Mouse (Mus musculus): ENCODE measurements around the gene Zdhhc20. TPM values are rescaled to one million over a fixed set of nuclear protein-coding genes. Genes with fewer than 3 reads are reported as not detected.
"Not testable (repeated sequence)": the region's sequence is repeated elsewhere in the genome, so short reads cannot be mapped to it uniquely, and the experiment has no call there.

The Zdhhc20 gene
- total RNA-seq (2021), result 10 to 100 TPM; 40.0 to 41.7 TPM
- long read RNA-seq, experiment 1, full-length matches to known transcripts, result 13 of 37 reads
- long read RNA-seq, experiment 1, partial matches to known transcripts, result 4 of 37 reads
- long read RNA-seq, experiment 1, other reads (novel, unspliced or antisense), result 20 of 37 reads
- long read RNA-seq, experiment 2, full-length matches to known transcripts, result 17 of 46 reads
- long read RNA-seq, experiment 2, partial matches to known transcripts, result 3 of 46 reads
- long read RNA-seq, experiment 2, other reads (novel, unspliced or antisense), result 26 of 46 reads

DNA sequence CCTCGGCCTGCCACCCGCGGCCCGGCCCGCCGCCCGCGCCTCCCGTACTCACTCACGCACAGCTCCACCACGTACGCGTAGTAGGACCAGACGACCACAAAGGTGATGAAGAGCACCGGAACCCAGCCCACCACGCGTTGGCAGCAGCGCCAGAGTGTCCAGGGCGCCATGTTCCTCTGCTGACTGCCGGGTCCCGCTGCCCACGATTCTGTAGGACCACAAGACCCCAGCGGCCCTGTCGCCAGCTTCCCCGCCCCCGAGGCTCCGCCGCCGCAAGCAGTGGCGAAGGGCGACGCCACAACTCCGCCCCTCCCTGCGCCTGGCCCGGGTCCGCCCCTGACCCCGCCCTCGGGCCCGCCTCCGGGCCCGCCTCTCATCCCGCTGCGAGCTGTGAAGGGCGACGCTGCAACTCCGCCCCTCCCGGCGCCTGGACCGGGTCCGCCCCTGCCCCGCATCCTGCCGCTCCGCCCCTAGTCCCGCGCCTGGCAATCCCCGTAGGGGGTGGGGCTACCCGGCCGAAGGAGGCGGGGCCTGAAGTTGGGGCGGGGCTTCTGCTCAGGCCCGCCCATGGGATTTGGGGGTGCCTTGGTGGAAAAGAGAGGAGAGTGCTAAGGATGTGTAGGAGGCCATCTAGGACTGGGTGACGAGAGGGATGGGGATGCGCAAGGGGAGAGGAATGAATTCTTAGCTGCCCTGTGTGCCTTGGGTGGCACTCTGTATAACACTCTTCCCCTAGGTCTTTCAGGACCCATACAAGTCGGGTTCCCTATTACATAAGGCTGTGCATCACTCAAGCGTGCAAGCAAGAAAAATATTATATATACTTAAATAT lies at the start of gene Zdhhc20:
Zdhhc20 (minus strand) TSS at position 266 of the 832 bp plus-strand sequence.
- H3K27ac ChIP-seq, result peak within 1 kb of the TSS; percentile 93
- H3K4me3 ChIP-seq, result peak within 1 kb of the TSS; percentile 90
- no peak for TF ChIP-seq CTCF (conservative IDR thresholded peaks at IDR 0.05)
- peak; percentile 96 for DNase-seq (ENCODE audit: low spot score in 2 of 2)

DNA sequence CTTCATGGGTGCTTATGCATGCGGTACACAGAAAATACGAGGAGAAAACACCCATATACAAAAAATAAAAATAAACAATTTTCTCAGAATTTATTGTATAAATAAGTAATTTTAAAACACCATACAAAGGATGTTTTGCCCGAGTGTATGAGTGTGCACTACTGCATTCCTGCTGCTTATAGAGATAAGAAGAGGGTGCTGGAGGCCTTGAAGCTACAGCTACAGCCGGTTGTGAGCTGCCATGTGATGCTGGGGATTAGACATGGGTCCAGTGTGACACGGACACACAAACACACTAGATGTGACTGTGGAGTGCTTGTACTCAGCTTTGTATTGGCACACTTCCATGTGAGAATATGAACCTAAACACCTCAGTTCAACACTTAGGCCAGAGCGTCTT lies 47.2 kb upstream of the Zdhhc20 start:
- no peak for TF ChIP-seq CTCF (conservative IDR thresholded peaks at IDR 0.05)
- DNase-seq (ENCODE audit: low spot score in 2 of 2), result no peak
- H3K27ac ChIP-seq, result no peak overlapping the region
- H3K4me3 ChIP-seq, result no peak overlapping the region

GRCm38 (mm10) chr14:57934666-57935065 lies 44.6 kb upstream of the Zdhhc20 start:
- TF ChIP-seq CTCF (conservative IDR thresholded peaks at IDR 0.05), result no peak
- no peak for DNase-seq (ENCODE audit: low spot score in 2 of 2)
- Histone ChIP-seq H3K4me3 (no peak overlapping the region), H3K27ac (no peak overlapping the region)

DNA sequence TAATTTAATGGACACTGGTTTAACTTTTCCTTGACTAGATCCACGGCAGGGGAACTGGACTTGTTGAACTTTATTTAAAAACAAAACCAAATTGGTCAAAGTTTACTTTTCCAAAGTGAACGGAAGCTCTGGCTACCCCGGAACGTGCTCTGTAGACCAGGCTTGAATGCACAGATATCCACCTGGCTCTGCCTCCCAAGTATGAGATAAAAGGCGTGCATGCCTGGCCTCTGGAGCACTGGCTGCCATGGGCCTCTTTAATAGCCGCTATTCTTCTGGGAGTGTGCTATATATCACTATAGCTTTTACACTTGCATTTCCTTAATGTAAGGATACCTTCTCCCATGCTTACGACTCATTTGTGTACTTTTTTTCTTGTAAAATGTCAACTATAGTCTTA lies 43.5 kb upstream of the Zdhhc20 start:
- DNase-seq (ENCODE audit: low spot score in 2 of 2), result no peak
- no peak overlapping the region for H3K27ac ChIP-seq
- no peak overlapping the region for H3K4me3 ChIP-seq
- TF ChIP-seq CTCF (conservative IDR thresholded peaks at IDR 0.05), result no peak

DNA sequence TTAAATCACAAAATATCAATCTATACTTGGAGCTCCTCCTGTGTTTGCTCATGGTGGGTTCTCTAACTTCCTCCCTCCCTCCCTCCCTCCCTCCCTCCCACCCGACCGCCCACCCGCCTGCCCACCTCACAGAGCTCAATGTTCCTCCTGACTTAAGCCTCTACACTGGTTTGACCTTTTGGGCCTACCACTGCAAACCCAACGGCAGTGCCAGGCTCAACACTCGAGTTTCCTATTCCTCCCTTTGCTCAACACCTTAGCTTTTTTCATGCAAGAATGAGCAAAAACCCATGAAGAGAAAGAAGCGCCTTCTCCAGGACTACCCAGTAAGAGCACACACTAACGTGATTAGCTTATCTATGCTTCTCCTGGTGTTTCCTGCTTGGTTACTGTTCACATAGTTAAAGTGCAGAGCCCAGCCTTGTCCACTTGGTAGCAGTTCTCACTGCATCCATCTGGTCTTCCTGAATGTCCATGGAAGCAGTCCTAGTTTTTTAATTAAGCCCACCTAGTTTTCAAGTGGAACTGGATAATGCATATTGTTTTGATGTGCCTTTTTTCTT lies 42.9 kb upstream of the Zdhhc20 start:
- no peak overlapping the region for H3K4me3 ChIP-seq
- no peak for DNase-seq (ENCODE audit: low spot score in 2 of 2)
- TF ChIP-seq CTCF (conservative IDR thresholded peaks at IDR 0.05), result no peak
- no peak overlapping the region for H3K27ac ChIP-seq

GRCm38 (mm10) chr14:57921428-57922131 lies 31.5 kb upstream of the Zdhhc20 start:
- DNase-seq (ENCODE audit: low spot score in 2 of 2), result no peak
- H3K4me3 ChIP-seq, result no peak overlapping the region
- H3K27ac ChIP-seq, result peak overlapping the region; percentile 79
- TF ChIP-seq CTCF (conservative IDR thresholded peaks at IDR 0.05), result no peak

DNA sequence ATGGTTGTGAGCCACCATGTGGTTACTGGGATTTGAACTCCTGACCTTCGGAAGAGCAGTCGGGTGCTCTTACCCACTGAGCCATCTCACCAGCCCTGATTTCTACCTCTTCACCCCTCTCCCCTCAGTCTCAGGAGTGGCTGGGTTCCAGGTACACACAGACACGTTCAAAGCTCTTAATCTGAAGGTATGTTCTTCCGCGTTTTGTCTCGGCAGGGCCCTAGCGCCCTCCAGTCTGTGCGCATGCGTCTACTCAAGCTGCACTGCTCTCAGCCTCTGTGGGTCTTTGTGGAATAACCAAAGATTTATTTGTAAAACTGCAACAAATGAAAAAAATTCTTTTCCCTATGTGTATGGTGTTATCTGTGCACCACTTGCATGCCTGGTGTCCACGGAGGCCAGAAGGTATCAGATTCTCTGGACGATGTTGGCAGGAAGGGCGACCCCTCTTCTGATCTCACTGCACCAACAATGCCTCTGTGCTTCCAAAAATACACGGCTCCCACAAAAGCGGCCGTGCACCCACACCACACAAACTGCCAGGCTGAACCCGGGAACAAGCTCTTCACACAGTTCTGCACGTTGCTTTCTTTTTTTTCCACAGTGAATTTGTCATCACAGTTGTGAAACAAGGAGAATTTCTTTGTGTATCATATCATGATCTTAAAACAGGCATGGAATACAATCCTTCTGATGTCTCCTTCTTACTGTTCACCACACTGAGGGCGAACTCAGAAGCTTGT lies 30.7 kb upstream of the Zdhhc20 start:
- Histone ChIP-seq H3K27ac (peak overlapping the region; percentile 79), H3K4me3 (peak overlapping the region; percentile 29; the same call in 1 of the 2 replicates)
- TF ChIP-seq CTCF (conservative IDR thresholded peaks at IDR 0.05), result no peak
- no peak for DNase-seq (ENCODE audit: low spot score in 2 of 2)

- H3K27ac ChIP-seq, result peak overlapping the region; percentile 34; the same call in 1 of the 2 replicates
- TF ChIP-seq CTCF (conservative IDR thresholded peaks at IDR 0.05), result no peak
- no peak for DNase-seq (ENCODE audit: low spot score in 2 of 2)
Observed at GRCm38 (mm10) chr14:57919148-57919875, 29.2 kb upstream of the Zdhhc20 start.

DNA sequence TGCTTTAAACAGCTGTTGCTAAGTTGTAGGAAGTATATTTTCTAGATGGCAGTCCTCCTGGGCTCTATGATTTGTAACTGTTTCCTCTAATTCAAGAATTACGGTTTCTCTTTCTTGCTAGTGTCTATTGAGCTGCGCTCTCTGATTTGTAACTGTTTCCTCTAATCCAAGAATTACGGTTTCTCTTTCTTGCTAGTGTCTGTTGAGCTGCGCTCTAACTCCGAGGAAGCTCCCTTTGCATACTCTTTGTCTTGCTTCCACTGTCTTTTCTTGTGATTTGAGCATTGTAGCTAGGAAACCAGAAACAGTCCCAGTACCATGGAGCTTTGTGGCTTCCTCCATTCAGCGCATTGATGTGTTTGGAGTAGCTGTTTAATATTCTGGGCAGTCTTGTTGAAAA lies 25.3 kb upstream of the Zdhhc20 start:
- Histone ChIP-seq H3K4me3 (no peak overlapping the region), H3K27ac (no peak overlapping the region)
- no peak for DNase-seq (ENCODE audit: low spot score in 2 of 2)
- no peak for TF ChIP-seq CTCF (conservative IDR thresholded peaks at IDR 0.05)

More at GRCm38 (mm10) chr14:57919148-57919875, 29.2 kb upstream of the Zdhhc20 start:
- no peak overlapping the region for H3K4me3 ChIP-seq

DNA sequence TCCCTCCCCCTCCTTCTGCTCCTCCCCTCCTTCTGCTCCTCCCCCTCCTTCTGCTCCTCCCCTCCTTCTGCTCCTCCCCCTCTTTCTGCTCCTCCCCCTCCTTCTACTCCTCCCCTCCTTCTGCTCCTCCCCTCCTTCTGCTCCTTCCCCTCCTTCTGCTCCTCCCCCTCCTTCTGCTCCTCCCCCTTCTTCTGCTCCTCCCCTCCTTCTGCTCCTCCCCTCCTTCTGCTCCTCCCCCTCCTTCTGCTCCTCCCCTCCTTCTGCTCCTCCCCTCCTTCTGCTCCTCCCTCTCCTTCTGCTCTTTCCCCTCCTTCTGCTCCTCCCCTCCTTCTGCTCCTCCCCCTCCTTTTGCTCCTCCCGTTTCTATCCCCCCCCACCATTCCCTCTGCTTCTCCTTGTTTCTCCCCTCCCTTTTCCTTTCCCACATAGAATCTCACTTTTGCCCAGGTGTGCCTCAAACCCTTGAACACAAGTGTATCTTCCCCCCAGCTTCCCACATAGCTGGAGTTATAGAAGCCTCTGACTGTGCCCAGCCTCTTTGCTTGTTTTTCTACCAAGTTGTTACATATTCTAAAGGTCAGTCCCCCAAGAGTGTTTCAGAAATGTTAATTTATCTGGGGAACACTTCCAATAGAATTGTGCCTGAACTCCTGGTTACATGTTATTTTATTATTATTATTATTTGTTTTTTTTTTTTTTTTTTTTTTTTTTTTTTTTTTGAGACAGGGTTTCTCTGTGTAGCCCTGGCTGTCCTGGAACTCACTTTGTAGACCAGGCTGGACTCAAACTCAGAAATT lies 22.3 kb upstream of the Zdhhc20 start:
- not testable (repeated sequence) for H3K4me3 ChIP-seq; H3K27ac ChIP-seq; DNase-seq (ENCODE audit: low spot score in 2 of 2)

DNA sequence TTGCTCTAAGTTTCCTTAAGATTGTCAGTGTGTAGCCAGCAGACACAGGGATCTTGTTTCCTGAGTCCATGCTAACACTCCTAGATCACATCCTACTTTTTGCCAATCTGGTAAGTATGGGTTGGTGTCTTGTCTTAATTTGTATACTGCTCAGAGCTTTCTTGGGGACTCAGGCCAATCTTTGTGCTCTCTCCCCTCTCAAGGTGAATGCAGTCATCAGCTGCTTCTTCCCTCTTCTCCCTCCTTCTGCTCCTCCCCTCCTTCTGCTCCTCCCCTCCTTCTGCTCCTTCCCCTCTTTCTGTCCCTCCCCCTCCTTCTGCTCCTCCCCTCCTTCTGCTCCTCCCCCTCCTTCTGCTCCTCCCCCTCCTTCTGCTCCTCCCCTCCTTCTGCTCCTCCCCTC lies 21.7 kb upstream of the Zdhhc20 start:
- not testable (repeated sequence) for H3K27ac ChIP-seq; DNase-seq (ENCODE audit: low spot score in 2 of 2)

More for the DNA sequence above, 21.7 kb upstream of the Zdhhc20 start:
- H3K4me3 ChIP-seq, result not testable (repeated sequence)

Measured in layer of hippocampus, adult 2 months (tissue).